Mouse (Mus musculus) heart, embryonic 13.5 days (tissue): Measurements from ENCODE around the gene Gm17359. TPM values are rescaled to one million over a fixed set of nuclear protein-coding genes. Genes with fewer than 3 reads are reported as not detected.

Experiments
- ATAC-seq: fragments of 200-750 bp; cut with Nextera tagmentation; 2 replicates; pipeline ENCODE4 v1.8.0; 2017; ENCODE audit warnings: moderate TSS enrichment; ENCODE audit not compliant: insufficient number of reproducible peaks, low FRiP score, low TSS enrichment; ENCODE audit errors: extremely low read depth
- H3K27ac ChIP-seq: fragments of 300-500 bp; sonication (generic); replicated peaks from 2 replicates; pipeline ENCODE4 v1.5.1; 2015; ENCODE audit warnings: moderate library complexity, mild to moderate bottlenecking, inconsistent platforms
- H3K27me3 ChIP-seq: fragments of 300-500 bp; sonication (generic); replicated peaks from 2 replicates; pipeline ENCODE4 v1.6.1; 2015; ENCODE audit warnings: mild to moderate bottlenecking, inconsistent platforms
- H3K36me3 ChIP-seq: fragments of 300-500 bp; sonication (generic); 2 replicates; pipeline ENCODE4 v1.6.1; 2015; ENCODE audit warnings: mild to moderate bottlenecking, inconsistent platforms
- H3K4me1 ChIP-seq: fragments of 300-500 bp; sonication (generic); 2 replicates; pipeline ENCODE4 v1.6.1; 2015; ENCODE audit warnings: inconsistent platforms
- H3K4me2 ChIP-seq: fragments of 300-500 bp; sonication (generic); 2 replicates; pipeline ENCODE4 v1.6.1; 2015; ENCODE audit warnings: inconsistent platforms, mild to moderate bottlenecking, moderate library complexity
- H3K4me3 ChIP-seq: fragments of 300-500 bp; sonication (generic); 2 replicates; pipeline ENCODE4 v1.5.1; 2015; ENCODE audit warnings: moderate library complexity, mild to moderate bottlenecking, inconsistent platforms
- H3K9ac ChIP-seq: fragments of 300-500 bp; sonication (generic); 2 replicates; pipeline ENCODE4 v1.6.1; 2015; ENCODE audit warnings: inconsistent platforms, mild to moderate bottlenecking, moderate library complexity
- H3K9me3 ChIP-seq: fragments of 300-500 bp; sonication (generic); 2 replicates; pipeline ENCODE4 v1.6.1; 2016; ENCODE audit warnings: inconsistent platforms
- WGBS: fragments of 180-500 bp; shearing (Covaris S2); methylation state at CpG from one replicate; pipeline ENCODE4 v1.1.7; 2015; ENCODE audit warnings: mixed read lengths; 5-methylcytosine and 5-hydroxymethylcytosine counted together
- polyA plus RNA-seq: library from polyadenylated mRNA; unstranded; fragments of >200 nt; fragmentation: Nextera tagmentation; extraction: Ambion mirVana; gene quantifications from 2 replicates; pipeline ENCODE4 v1.2.1, GENCODE M21; 2015

Gm17359 gene
- polyA plus RNA-seq, 1 experiment from 2014 or later = not detected

- Histone ChIP-seq H3K4me2 (no peak overlapping the region), H3K36me3 (no peaks in the 10 kb centered on the region), H3K4me1 (peaks cover 13% of the 10 kb centered on the region), H3K27me3 (no peaks in the 10 kb centered on the region), H3K27ac (no peak overlapping the region), H3K4me3 (no peak overlapping the region), H3K9me3 (no peaks in the 10 kb centered on the region), H3K9ac (no peak overlapping the region)
- no peak for ATAC-seq
- 43% methylated on average over 4 of the region's 4 CpGs for WGBS
These were observed 22.3 kb downstream of the Gm17359 start for GRCm38 (mm10) chr3:79358721-79359120.

- ATAC-seq = no peak
- Histone ChIP-seq H3K4me2 (peak overlapping the region; percentile 21; the same call in 1 of the 2 replicates), H3K9ac (no peak overlapping the region)
These were observed 24.0 kb downstream of the Gm17359 start for GRCm38 (mm10) chr3:79360317-79361101.

GRCm38 (mm10) chr3:79366098-79366497, 29.6 kb downstream of the Gm17359 start:
- Histone ChIP-seq H3K36me3 (no peaks in the 10 kb centered on the region), H3K27me3 (no peaks in the 10 kb centered on the region), H3K4me2 (no peak overlapping the region), H3K9me3 (no peaks in the 10 kb centered on the region), H3K4me3 (no peak overlapping the region), H3K9ac (no peak overlapping the region), H3K27ac (no peak overlapping the region), H3K4me1 (peaks cover 9% of the 10 kb centered on the region; the same call in 1 of the 2 replicates)
- no peak for ATAC-seq
- 44% methylated on average over 8 of the region's 8 CpGs for WGBS

More at GRCm38 (mm10) chr3:79360317-79361101, 24.0 kb downstream of the Gm17359 start:
- Histone ChIP-seq H3K4me1 (peaks cover 13% of the 10 kb centered on the region), H3K27me3 (no peaks in the 10 kb centered on the region), H3K36me3 (no peaks in the 10 kb centered on the region), H3K4me3 (no peak overlapping the region), H3K27ac (peak overlapping the region; percentile 51), H3K9me3 (no peaks in the 10 kb centered on the region)
- WGBS = 54% methylated on average over 15 of the region's 15 CpGs

GRCm38 (mm10) chr3:79368306-79368705, 31.8 kb downstream of the Gm17359 start:
- Histone ChIP-seq H3K27ac (no peak overlapping the region), H3K36me3 (no peaks in the 10 kb centered on the region), H3K4me2 (no peak overlapping the region), H3K4me1 (peaks cover 9% of the 10 kb centered on the region; the same call in 1 of the 2 replicates), H3K9ac (no peak overlapping the region), H3K4me3 (no peak overlapping the region), H3K9me3 (no peaks in the 10 kb centered on the region), H3K27me3 (no peaks in the 10 kb centered on the region)
- 70% methylated on average over 6 of the region's 6 CpGs for WGBS
- ATAC-seq = no peak

- Histone ChIP-seq H3K4me2 (no peak overlapping the region), H3K9ac (no peak overlapping the region), H3K9me3 (no peaks in the 10 kb centered on the region), H3K27ac (no peak overlapping the region), H3K27me3 (no peaks in the 10 kb centered on the region), H3K36me3 (no peaks in the 10 kb centered on the region), H3K4me3 (no peak overlapping the region), H3K4me1 (peaks cover 9% of the 10 kb centered on the region; the same call in 1 of the 2 replicates)
- ATAC-seq = no peak
- WGBS = 59% methylated on average over 4 of the region's 4 CpGs
These were observed 34.0 kb downstream of the Gm17359 start for GRCm38 (mm10) chr3:79370385-79370929.

- Histone ChIP-seq H3K9ac (no peak overlapping the region), H3K4me1 (peaks cover 2% of the 10 kb centered on the region; the same call in 1 of the 2 replicates), H3K27ac (no peak overlapping the region), H3K9me3 (no peaks in the 10 kb centered on the region), H3K27me3 (no peaks in the 10 kb centered on the region), H3K4me2 (no peak overlapping the region), H3K36me3 (no peaks in the 10 kb centered on the region), H3K4me3 (no peak overlapping the region)
- ATAC-seq = no peak
- WGBS = 73% methylated on average over 7 of the region's 7 CpGs
These were observed 35.2 kb downstream of the Gm17359 start for GRCm38 (mm10) chr3:79371506-79372195.

GRCm38 (mm10) chr3:79373930-79374329, 37.5 kb downstream of the Gm17359 start:
- Histone ChIP-seq H3K9me3 (no peaks in the 10 kb centered on the region), H3K4me2 (no peak overlapping the region), H3K4me1 (no peaks in the 10 kb centered on the region), H3K36me3 (no peaks in the 10 kb centered on the region), H3K9ac (no peak overlapping the region), H3K4me3 (no peak overlapping the region), H3K27me3 (no peaks in the 10 kb centered on the region), H3K27ac (no peak overlapping the region)
- 67% methylated on average over 3 of the region's 3 CpGs for WGBS
- no peak for ATAC-seq

GRCm38 (mm10) chr3:79378086-79378485, 41.6 kb downstream of the Gm17359 start:
- Histone ChIP-seq H3K9me3 (no peaks in the 10 kb centered on the region), H3K9ac (no peak overlapping the region), H3K27me3 (no peaks in the 10 kb centered on the region), H3K4me1 (no peaks in the 10 kb centered on the region), H3K27ac (no peak overlapping the region), H3K36me3 (no peaks in the 10 kb centered on the region), H3K4me3 (no peak overlapping the region), H3K4me2 (no peak overlapping the region)
- WGBS = 64% methylated on average over 3 of the region's 3 CpGs
- no peak for ATAC-seq

GRCm38 (mm10) chr3:79379255-79379836, 42.9 kb downstream of the Gm17359 start:
- H3K4me1 ChIP-seq = no peaks in the 10 kb centered on the region
- no peak overlapping the region for H3K4me3 ChIP-seq
- H3K9me3 ChIP-seq = no peaks in the 10 kb centered on the region
- H3K27me3 ChIP-seq = no peaks in the 10 kb centered on the region
- ATAC-seq = no peak
- H3K9ac ChIP-seq = no peak overlapping the region
- H3K27ac ChIP-seq = no peak overlapping the region
- WGBS = 76% methylated on average over 14 of the region's 14 CpGs
- H3K36me3 ChIP-seq = no peaks in the 10 kb centered on the region
- H3K4me2 ChIP-seq = no peak overlapping the region

- Histone ChIP-seq H3K4me3 (no peak overlapping the region), H3K36me3 (no peaks in the 10 kb centered on the region), H3K27ac (no peak overlapping the region), H3K27me3 (no peaks in the 10 kb centered on the region), H3K4me1 (no peaks in the 10 kb centered on the region), H3K9me3 (no peaks in the 10 kb centered on the region), H3K4me2 (no peak overlapping the region), H3K9ac (no peak overlapping the region)
- no peak for ATAC-seq
- WGBS = 70% methylated on average over 6 of the region's 6 CpGs
These were observed 43.6 kb downstream of the Gm17359 start for GRCm38 (mm10) chr3:79379873-79380595.

- no peaks in the 10 kb centered on the region for H3K9me3 ChIP-seq
- H3K4me1 ChIP-seq = no peaks in the 10 kb centered on the region
- no peaks in the 10 kb centered on the region for H3K36me3 ChIP-seq
- H3K27me3 ChIP-seq = no peaks in the 10 kb centered on the region
- no peak overlapping the region for H3K9ac ChIP-seq
- H3K27ac ChIP-seq = no peak overlapping the region
- H3K4me2 ChIP-seq = no peak overlapping the region
- WGBS = 57% methylated on average over 4 of the region's 4 CpGs
- H3K4me3 ChIP-seq = no peak overlapping the region
- no peak for ATAC-seq
These were observed 44.9 kb downstream of the Gm17359 start for GRCm38 (mm10) chr3:79381398-79381797.
